Mouse (Mus musculus): ENCODE measurements around the gene Sox5.

Sox5 gene

DNA sequence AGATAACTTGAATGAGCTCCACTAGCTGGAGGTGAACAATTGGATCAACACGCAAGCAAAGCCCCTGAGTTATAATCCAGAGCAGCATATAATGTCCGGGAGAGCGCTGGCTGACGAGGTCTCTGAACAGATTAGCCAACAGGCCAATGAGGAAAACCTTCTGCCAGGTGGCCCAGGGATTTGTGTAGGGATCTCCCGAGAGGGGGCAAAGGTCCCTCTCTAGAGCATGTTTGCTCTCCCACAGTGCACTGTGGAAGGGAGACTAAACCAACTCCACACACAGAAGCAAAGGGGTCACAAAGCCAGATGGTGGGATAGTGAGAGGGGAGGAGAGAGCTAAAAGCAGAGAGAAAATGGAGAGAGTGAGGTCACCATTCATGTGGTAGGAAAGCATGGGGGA lies 128.9 kb downstream of the Sox5 start:
- no peak for DNase-seq (ENCODE audit: low spot score)

- DNase-seq (ENCODE audit: low spot score) = no peak
Measured at GRCm38 (mm10) chr6:144648896-144649295, 132.9 kb downstream of the Sox5 start.

- DNase-seq (ENCODE audit: low spot score) = no peak
Measured at GRCm38 (mm10) chr6:144648124-144648591, 133.6 kb downstream of the Sox5 start.

GRCm38 (mm10) chr6:144646331-144646730 lies 135.4 kb downstream of the Sox5 start:
- no peak for DNase-seq (ENCODE audit: low spot score)

DNA sequence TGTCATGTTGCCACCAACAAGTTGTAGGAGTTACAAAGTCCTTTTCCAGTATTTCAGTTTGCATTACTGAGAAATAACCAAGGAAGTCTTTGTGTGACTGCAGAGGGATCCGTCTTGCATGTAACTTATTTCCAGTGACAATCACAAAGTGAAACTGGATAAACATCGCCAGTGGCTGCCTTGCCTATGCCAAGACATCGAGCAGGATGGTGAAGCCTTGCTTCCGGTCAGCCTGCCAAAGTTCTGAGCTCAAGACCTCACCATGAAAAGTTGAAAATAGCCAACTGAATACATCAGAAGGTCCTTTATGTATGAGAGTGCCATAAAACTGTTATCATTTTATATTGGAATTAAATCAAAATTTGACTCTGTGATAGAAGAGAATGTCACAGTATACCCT lies 136.0 kb downstream of the Sox5 start:
- no peak for DNase-seq (ENCODE audit: low spot score)

- DNase-seq (ENCODE audit: low spot score) = no peak
Measured at GRCm38 (mm10) chr6:144644711-144645110, 137.1 kb downstream of the Sox5 start.

DNA sequence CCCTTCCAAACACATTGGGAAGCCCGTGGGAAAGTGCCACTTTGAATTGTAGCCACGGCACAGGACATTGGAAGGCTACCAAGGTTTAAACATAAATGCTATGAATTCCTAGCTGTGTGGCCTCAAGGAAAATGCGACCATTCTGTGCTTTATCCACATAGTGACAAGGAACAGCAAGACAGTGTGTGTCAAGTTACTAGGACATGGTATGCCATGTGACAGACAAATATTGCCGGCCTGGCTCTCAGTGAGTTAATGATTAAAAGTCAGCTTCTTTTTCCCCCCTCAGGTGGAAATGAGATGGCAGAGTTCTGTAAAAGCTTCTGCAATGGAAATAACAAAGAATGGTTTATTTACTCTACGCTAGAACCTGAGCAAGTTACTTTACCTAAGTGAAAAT lies 138.2 kb downstream of the Sox5 start:
- no peak for DNase-seq (ENCODE audit: low spot score)

DNA sequence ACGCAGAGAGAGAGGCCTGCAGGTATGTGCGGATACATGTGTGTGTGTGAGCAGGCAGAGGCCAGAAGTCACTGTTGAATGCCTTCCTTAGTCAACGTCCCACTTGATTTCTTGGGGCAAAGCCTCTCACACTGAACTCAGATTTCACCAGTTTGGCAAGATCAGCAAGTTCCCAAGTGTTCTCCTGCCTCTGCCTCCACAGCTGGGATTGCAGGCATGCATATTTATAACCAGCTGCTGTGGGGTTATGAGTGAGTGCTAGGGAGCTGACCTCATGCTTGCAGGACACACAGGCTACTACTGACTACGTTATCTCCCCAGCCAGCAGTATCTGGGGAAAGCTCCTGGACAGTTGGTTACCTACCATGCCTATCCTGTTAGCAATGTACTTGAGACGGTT lies 139.9 kb downstream of the Sox5 start:
- no peak for DNase-seq (ENCODE audit: low spot score)

- DNase-seq (ENCODE audit: low spot score) = no peak
Measured at GRCm38 (mm10) chr6:144640591-144640990, 141.2 kb downstream of the Sox5 start.

DNA sequence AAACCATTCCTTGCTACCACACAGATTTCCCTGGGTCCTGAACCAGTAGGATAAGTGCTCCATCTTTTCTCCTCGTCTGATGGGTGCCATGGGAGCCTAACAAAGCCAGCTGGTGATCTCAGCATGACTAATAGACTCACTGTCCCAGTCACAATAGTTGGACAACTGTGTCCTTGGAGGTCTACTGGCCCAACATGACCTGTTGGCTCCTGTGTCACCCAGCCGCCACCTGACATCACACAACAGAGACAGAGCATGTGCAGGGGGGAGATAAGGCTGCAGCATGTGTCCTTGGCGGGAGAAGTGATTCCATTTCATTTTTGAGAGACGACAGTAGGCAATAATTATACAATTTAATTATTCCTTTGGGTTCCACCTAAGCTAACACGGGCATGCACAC lies 143.2 kb downstream of the Sox5 start:
- no peak for DNase-seq (ENCODE audit: low spot score)

DNA sequence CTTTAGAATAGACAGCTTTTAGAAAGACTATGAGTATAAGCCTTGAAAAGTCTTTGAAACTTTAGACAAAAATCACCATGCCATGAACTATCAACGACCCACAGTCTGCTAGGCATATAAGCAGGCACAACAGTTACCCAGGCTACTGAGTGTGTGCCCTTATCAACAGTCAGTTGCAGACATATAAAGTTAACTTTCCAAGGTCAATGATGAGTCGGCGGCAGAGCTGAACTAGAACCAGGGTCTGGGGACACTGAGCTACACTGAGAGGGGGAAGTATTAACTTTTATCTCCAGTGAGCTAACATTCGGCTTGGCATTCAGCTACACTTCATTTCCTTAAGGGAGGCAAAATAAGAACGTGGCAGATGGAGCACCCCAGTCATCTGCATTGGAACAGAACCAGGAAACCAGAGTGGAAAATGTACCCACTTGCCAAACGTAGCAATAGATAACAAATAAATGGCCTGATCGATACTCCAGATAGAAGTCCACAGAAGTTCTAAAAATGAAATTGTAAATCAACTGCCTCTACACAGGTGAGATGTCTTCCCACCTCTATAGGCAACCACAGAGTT lies 154.2 kb downstream of the Sox5 start:
- no peak for DNase-seq (ENCODE audit: low spot score)

GRCm38 (mm10) chr6:144621089-144621769 lies 160.5 kb downstream of the Sox5 start:
- peak; percentile 54 for DNase-seq (ENCODE audit: low spot score)

GRCm38 (mm10) chr6:144611383-144611791 lies 170.4 kb downstream of the Sox5 start:
- DNase-seq (ENCODE audit: low spot score) = no peak

- DNase-seq (ENCODE audit: low spot score) = no peak
Measured at GRCm38 (mm10) chr6:144610878-144611277, 170.9 kb downstream of the Sox5 start.

DNA sequence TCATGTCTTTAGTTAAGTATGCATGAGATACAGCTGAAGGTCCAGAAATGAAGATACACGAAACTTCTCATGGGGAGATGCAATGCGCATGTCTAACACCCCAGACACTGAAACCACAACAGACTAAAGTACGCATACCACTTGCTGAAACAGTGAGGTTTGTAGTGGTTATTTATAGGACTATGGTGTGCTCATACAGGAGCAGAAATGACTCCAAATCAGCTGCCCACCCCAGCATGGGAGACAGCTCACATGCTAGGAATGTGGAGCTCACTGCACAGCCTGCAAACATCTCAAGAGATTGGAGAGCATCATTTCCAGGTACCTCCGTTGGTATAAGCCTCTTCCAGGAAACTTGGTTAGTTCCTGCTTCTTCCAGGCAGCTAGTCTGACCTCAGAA lies 178.9 kb downstream of the Sox5 start:
- DNase-seq (ENCODE audit: low spot score) = no peak

DNA sequence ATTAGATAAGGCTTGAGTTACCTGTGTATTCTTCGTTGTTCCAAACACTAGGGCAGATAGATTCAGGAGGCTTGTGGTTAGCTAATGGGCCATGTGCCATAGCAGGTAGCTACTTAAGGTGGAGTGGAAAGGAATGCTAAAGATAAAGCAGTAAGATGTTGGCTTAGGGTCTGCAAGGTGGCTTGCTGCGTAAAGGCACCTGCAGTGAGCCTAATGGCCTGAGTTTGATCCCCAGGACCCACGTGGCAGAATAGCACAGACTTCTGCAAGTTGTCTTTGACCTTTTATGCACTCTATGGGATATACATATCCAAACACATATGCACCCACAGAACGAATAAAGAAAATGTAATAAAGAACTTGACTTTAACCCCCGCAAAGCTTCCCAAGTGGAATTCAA lies 181.4 kb downstream of the Sox5 start:
- no peak for DNase-seq (ENCODE audit: low spot score)

- DNase-seq (ENCODE audit: low spot score) = no peak
Measured at GRCm38 (mm10) chr6:144598324-144598973, 183.3 kb downstream of the Sox5 start.

DNA sequence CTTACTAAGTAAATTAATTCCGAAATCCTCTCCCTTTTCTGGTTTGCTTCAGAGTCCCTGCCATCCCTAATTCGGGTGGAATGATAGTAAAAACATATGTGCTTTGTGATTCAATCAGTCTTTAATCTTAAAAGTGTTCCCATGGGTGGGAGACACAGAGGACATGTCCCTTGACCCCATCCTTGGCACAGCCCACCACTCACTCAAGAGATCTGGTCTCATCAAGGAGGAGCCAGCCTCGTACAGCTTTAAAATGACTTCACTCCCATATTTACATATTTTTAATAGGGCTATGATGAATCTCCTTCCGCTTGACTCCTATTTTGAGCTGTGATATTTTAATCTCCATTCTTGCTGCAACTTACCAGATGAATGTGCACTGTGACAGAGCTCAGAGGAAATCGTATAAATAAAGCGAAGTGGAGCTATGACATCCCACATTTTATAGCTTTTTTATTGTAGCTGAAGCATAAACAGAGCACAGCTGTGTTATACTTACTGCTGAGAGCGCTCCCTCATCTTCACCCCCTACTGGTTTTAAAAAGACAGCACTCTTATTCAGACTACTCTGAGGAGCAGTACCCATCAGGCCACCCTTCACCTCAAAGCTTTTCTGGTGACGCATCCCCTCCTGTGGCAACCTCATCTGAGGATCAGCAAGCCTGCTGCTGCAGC lies 185.1 kb downstream of the Sox5 start:
- no peak for DNase-seq (ENCODE audit: low spot score)

DNA sequence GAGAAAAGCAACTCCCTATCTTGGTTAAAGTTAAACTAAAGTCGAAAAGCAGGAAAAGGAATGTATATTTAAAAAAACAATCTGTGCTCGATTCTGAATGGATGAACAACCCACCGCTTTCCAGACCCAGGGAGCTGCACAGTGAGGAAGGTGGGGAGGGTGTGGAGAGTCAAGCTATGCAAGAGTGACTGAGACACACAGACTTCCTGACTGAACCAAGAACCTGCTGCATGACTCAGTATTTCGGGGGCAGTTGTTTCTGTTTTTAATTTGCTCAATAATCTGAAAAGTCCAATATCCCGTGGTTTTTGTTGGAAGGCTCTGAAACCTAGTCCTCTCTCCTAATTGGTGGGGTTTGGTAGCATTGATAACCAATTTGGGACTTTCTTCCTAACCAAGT lies 196.9 kb downstream of the Sox5 start:
- no peak for DNase-seq (ENCODE audit: low spot score)

- DNase-seq (ENCODE audit: low spot score) = no peak
Measured at GRCm38 (mm10) chr6:144584074-144584840, 197.5 kb downstream of the Sox5 start.

DNA sequence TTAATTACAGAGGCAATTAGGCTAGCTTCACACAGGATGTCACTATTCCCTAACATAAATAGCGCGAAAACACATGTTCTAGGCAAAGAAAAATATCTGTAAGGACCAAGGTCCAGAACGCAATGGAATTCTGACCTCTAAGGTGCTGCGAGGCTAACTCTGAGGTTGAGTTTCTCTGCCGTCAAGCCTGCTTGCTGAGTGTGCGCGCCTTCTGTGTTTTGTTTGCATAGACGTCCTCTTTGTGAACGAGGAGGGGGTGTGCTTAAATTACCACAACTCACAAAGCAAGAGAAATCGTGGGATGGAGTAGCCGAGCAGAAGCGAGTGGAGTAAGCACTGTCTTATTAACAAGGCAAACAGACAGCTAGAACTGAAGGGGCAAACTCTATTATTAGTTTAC lies 202.5 kb downstream of the Sox5 start:
- DNase-seq (ENCODE audit: low spot score) = no peak

DNA sequence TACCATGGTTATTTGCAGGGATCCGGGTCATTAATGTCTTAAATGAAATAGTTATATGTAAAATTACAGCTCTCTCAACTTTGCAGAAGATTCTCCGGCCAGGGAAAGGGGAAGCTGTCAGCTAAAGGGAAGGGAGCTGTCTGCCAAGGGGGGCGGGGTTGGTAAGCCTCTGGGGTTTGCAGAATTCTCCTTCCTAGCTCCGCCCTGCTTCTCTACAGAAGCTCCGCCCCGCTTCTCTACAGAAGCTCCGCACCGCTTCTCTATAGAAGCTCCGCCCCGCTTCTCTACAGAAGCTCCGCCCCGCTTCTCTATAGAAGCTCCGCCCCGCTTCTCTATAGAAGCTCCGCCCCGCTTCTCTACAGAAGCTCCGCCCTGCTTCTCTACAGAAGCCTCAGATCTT lies 210.9 kb downstream of the Sox5 start:
- no peak for DNase-seq (ENCODE audit: low spot score)
